Mouse (Mus musculus) heart, embryonic 14.5 days (tissue): ENCODE data around the gene Frmd6. TPM values are rescaled to one million over a fixed set of nuclear protein-coding genes. Genes with fewer than 3 reads are reported as not detected.

Experiments used
- ATAC-seq: fragments of 200-750 bp; cut with Nextera tagmentation; 2 replicates; pipeline ENCODE4 v1.8.0; 2017; ENCODE audit warnings: low read depth, moderate TSS enrichment; ENCODE audit not compliant: insufficient number of reproducible peaks, insufficient read depth, low FRiP score
- H3K27ac ChIP-seq, 2 experiments: fragments of 200-500 bp in 1 of 2; fragments of 300-500 bp in 1 of 2; sonication (generic) in 1 of 2; replicated peaks in 1 of 2; 2 replicates each; pipeline ENCODE4 v1.5.1; 2012 to 2014; ENCODE audit warnings: low read depth in 2 of 2, low read length in 2 of 2, control low read depth in 1 of 2, mild to moderate bottlenecking in 1 of 2, mixed read lengths in 1 of 2; ENCODE audit not compliant: control insufficient read depth in 1 of 2, insufficient read depth in 1 of 2
- H3K27me3 ChIP-seq: fragments of 300-500 bp; sonication (generic); 2 replicates; pipeline ENCODE4 v1.6.1; 2014; ENCODE audit warnings: mild to moderate bottlenecking, low read length, control low read depth; ENCODE audit not compliant: control insufficient read depth, insufficient read depth
- H3K36me3 ChIP-seq: fragments of 300-500 bp; sonication (generic); 2 replicates; pipeline ENCODE4 v1.6.1; 2014; ENCODE audit warnings: mild to moderate bottlenecking, control low read depth, low read length, mixed read lengths; ENCODE audit not compliant: control insufficient read depth, insufficient read depth
- H3K4me1 ChIP-seq, 2 experiments: fragments of 200-500 bp in 1 of 2; fragments of 300-500 bp in 1 of 2; sonication (generic) in 1 of 2; 2 replicates each; pipeline ENCODE4 v1.6.1; 2012 to 2014; ENCODE audit warnings: low read length in 2 of 2, control low read depth in 1 of 2, mixed read lengths in 1 of 2; ENCODE audit not compliant: control insufficient read depth in 2 of 2, insufficient read depth in 2 of 2
- H3K4me2 ChIP-seq: fragments of 300-500 bp; sonication (generic); 2 replicates; pipeline ENCODE4 v1.6.1; 2014; ENCODE audit warnings: mild to moderate bottlenecking, low read length
- H3K4me3 ChIP-seq, 2 experiments: fragments of 200-500 bp in 1 of 2; fragments of 300-500 bp in 1 of 2; sonication (generic) in 1 of 2; 2 replicates each; pipeline ENCODE4 v1.5.1; 2012 to 2014; ENCODE audit warnings: low read length in 2 of 2, mild to moderate bottlenecking in 2 of 2, control low read depth in 1 of 2, low read depth in 1 of 2, moderate library complexity in 1 of 2; ENCODE audit not compliant: control insufficient read depth in 1 of 2, insufficient read depth in 1 of 2
- H3K9ac ChIP-seq: fragments of 300-500 bp; sonication (generic); 2 replicates; pipeline ENCODE4 v1.6.1; 2014; ENCODE audit warnings: mild to moderate bottlenecking, low read length
- H3K9me3 ChIP-seq: fragments of 300-500 bp; sonication (generic); 2 replicates; pipeline ENCODE4 v1.6.1; 2016; ENCODE audit warnings: low read length, control low read depth; ENCODE audit not compliant: control insufficient read depth
- WGBS: fragments of 180-500 bp; shearing (Covaris S2); extraction: QIAGEN DNeasy Blood & Tissue Kit; methylation state at CpG from one replicate; pipeline ENCODE4 v1.1.7; 2014; 5-methylcytosine and 5-hydroxymethylcytosine counted together
- polyA plus RNA-seq: library from polyadenylated mRNA; unstranded; fragments of >200 nt; fragmentation: Nextera tagmentation; extraction: Ambion mirVana; gene quantifications from 2 replicates; pipeline ENCODE4 v1.2.1, GENCODE M21; 2014

Frmd6 gene
- polyA plus RNA-seq, 1 experiment from 2014 or later: 27.0 TPM

DNA sequence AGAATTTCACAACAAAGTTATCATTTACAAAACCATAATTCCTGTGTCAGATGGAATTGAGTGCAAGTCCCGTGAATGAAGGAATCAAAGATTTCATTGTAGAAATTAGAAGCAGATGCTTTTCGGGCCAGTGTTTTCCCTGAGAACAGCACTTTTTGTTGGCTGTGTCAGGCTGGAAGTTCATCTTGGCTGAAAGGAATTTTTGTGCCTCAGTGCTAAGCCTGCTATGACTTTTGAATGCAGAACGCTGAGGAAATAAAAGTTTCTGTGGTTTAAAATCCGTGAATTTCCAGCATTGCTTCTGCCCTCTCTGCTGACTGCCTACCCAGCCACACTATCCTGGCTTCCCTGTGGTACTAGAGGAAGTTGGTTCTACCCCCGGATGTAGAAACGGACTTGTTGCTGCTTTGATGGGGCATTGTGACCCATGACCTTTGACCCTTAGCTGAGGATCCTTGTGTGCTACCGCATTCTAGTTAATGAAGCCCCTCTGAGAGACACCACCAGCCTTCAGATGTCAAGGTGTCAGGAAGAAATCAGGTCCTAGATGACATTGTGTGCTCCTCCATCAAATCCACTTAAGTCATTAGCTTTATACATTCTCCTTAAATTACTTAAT lies 26.1 kb downstream of the Frmd6 start:
- 69% methylated on average over 7 of the region's 7 CpGs for WGBS
- H3K27ac ChIP-seq: no peak overlapping the region

DNA sequence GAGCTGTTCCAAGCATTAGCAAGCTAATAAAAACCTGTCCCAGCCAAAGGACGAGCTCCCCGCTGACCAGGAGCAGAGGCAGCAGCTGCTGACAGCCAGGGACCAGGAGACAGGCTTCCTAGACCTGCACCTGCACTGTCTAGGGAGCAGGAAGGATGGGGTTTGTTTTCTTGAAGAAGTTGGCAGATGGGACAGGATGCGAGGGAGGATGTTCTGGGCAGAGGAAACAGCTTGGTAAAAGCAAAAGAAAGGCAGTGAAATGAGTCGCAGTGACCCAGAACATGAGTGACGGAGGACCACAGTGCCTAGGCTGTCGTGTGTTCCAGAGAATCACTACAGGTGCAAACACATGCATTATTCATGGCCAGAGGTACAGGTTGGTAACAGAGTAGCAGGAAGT lies 27.7 kb downstream of the Frmd6 start:
- ATAC-seq: no peak
- H3K9ac ChIP-seq: no peak overlapping the region
- H3K4me1 ChIP-seq: peaks cover 19 to 51% of the 10 kb centered on the region in 2 experiments
- peak overlapping the region; percentile 30 to 75; a peak in 2 of 4 replicates for H3K27ac ChIP-seq
- no peak overlapping the region for H3K4me2 ChIP-seq
- H3K27me3 ChIP-seq: no peaks in the 10 kb centered on the region
- H3K4me3 ChIP-seq: no peak overlapping the region
- 0 out of 2 replicates have a peak, but pooled peaks cover 5% of the 10 kb centered on the region for H3K36me3 ChIP-seq
- no peaks in the 10 kb centered on the region for H3K9me3 ChIP-seq
- WGBS: 55% methylated on average over 6 of the region's 6 CpGs

More for the DNA sequence above, 26.1 kb downstream of the Frmd6 start:
- Histone ChIP-seq H3K4me2 (no peak overlapping the region), H3K36me3 (no peaks in the 10 kb centered on the region), H3K4me3 (no peak overlapping the region), H3K9ac (no peak overlapping the region), H3K27me3 (no peaks in the 10 kb centered on the region), H3K4me1 (peaks cover 22 to 56% of the 10 kb centered on the region in 2 experiments), H3K9me3 (no peaks in the 10 kb centered on the region)
- no peak for ATAC-seq

DNA sequence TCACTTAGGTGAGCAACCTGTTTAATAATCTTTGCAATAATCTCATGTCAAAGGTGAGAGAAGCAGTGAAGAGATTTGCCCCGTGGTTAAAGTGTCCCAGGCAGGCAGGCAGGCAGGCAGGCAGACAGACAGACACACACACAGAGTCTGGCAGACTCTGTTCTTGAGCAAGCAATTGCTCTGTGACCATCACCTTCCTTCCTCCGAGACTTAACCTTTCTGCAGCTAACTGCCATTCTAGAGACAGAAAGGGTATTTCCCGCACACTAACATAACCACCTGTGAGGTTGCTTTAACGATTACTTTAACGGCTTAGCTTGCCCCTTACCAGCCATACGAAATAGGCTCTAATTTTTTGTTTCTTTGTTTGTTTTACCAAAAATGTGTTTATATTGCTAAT lies 30.4 kb downstream of the Frmd6 start:
- no peak overlapping the region for H3K4me3 ChIP-seq
- H3K27me3 ChIP-seq: no peaks in the 10 kb centered on the region
- peaks cover 13 to 31% of the 10 kb centered on the region in 2 experiments for H3K4me1 ChIP-seq
- no peaks in the 10 kb centered on the region for H3K9me3 ChIP-seq
- 78% methylated on average over 6 of the region's 6 CpGs for WGBS
- H3K27ac ChIP-seq: no peak overlapping the region
- H3K36me3 ChIP-seq: 0 out of 2 replicates have a peak, but pooled peaks cover 5% of the 10 kb centered on the region
- ATAC-seq: no peak
- H3K4me2 ChIP-seq: no peak overlapping the region
- H3K9ac ChIP-seq: no peak overlapping the region

DNA sequence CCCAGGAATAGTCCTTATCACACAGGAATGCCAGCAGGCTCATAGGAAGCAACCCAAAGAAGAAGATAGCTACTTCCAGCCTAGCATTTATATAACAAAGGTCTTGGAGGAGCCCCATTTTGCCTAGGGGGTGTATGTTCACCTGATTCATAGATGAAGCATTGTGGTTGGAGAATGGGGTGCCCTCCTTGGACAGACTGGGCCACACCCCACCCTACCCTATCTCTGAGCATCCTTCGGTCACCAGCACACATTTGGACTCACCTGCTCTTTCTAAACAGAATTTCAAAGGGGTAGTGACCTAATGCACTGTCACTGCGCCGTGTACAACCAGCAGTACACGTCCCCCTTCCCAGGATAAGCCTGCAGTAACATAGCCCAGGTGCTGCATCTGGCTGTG lies 31.5 kb downstream of the Frmd6 start:
- H3K27ac ChIP-seq: no peak overlapping the region
- ATAC-seq: no peak
- H3K4me1 ChIP-seq: peaks cover 11 to 25% of the 10 kb centered on the region in 2 experiments
- H3K4me3 ChIP-seq: no peak overlapping the region
- H3K9ac ChIP-seq: no peak overlapping the region
- 0 out of 2 replicates have a peak, but pooled peaks cover 5% of the 10 kb centered on the region for H3K36me3 ChIP-seq
- no peak overlapping the region for H3K4me2 ChIP-seq
- no peaks in the 10 kb centered on the region for H3K9me3 ChIP-seq
- 89% methylated on average over 4 of the region's 4 CpGs for WGBS
- H3K27me3 ChIP-seq: no peaks in the 10 kb centered on the region

DNA sequence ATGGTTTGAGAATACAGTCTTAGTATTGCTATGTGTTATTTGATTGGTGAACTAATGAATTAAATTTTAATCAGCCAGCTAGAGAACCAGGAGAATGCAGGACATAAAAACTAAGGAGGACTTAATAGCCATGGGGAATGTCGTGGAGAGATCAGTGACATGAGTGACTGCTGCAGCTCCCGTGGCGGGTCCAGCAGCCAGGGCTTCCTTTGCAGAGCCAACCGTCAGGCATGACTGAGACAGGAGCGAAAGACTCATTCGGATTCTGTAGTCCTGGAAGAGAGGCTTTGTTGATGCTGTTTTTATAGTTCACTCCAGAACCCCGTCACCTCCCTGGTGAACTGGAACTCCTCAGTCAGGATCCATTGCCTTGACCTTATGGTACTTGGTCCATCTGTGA lies 38.0 kb downstream of the Frmd6 start:
- Histone ChIP-seq H3K27me3 (no peaks in the 10 kb centered on the region), H3K4me1 (peaks cover 8 to 18% of the 10 kb centered on the region in 2 experiments)
- 59% methylated on average over 7 of the region's 7 CpGs for WGBS

DNA sequence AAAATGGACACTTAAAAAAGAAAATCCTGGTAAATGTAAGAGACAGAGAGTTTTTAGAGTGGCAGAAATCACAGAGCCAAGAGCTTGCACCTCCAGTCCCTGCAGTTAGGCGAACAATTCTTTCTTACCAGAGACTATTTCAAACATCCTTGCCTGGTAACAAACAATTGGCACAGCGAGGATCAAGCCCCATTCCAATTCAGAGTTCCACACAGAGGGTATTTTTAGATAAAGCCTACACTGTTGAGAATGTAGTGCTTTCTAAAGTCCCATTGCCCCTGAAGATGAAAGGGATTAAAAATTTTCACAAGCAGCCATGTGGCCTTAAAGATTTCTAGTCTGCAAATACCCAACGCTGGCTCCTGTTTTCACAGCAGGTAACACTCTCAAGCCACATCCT lies 42.5 kb downstream of the Frmd6 start:
- Histone ChIP-seq H3K4me1 (peaks cover 13 to 36% of the 10 kb centered on the region in 2 experiments), H3K4me2 (no peak overlapping the region), H3K9ac (no peak overlapping the region), H3K36me3 (peaks cover 27% of the 10 kb centered on the region), H3K4me3 (no peak overlapping the region), H3K27ac (peak overlapping the region; percentile 28 to 63; a peak in 3 of 4 replicates), H3K27me3 (no peaks in the 10 kb centered on the region), H3K9me3 (no peaks in the 10 kb centered on the region)
- WGBS: 39% methylated on average over 3 of the region's 3 CpGs
- ATAC-seq: no peak

More for the DNA sequence above, 38.0 kb downstream of the Frmd6 start:
- Histone ChIP-seq H3K27ac (no peak overlapping the region), H3K36me3 (peaks cover 31% of the 10 kb centered on the region), H3K9ac (no peak overlapping the region), H3K4me3 (no peak overlapping the region), H3K4me2 (no peak overlapping the region), H3K9me3 (no peaks in the 10 kb centered on the region)
- no peak for ATAC-seq

DNA sequence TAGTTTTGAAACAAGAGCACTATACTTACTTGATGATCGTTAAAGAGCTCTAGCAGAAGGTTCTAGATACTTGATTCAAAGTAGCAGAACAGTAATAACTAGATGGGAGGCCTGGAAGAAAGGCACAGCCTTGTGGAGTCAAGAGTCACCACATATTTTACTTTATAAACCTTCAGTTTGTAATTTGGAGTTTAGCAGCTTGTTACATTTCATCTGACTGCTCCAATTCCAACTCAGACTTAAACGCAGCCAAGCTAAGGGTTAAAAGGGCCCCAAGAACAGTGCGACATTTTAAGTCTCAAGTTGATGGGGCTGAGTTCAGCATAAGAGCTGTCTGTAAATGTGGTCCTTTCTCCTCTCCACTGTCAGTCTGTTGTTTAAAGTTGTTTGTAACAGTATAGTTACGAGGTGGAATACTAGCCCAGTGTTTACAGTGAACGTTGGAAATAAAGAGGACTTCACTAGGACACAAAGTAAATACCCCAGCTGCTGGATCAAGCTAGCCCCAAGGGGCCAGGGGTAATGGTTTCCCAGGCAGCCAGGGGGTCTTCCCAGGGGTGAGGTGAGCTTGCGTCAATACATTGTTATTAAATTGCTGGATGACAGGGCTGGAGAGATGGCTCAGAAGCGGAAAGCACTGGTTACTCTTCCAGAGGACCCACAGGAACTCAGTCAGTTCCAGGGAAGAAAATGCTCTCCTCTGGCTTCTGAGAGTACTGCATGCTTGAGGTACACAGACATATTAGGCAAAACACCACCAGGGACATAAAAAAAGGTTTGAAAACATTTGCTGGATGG lies 43.1 kb downstream of the Frmd6 start:
- no peak for ATAC-seq
- Histone ChIP-seq H3K4me3 (no peak overlapping the region), H3K36me3 (peaks cover 29% of the 10 kb centered on the region), H3K4me2 (no peak overlapping the region), H3K27me3 (no peaks in the 10 kb centered on the region), H3K4me1 (peaks cover 12 to 36% of the 10 kb centered on the region in 2 experiments), H3K9ac (no peak overlapping the region), H3K9me3 (no peaks in the 10 kb centered on the region), H3K27ac (peak overlapping the region; percentile 53 to 63; a peak in 3 of 4 replicates)
- WGBS: 64% methylated on average over 7 of the region's 7 CpGs
